In genomic region chr5:113627820-113628437, GRCm38 (mm10) we compare ENCODE assay signal across 10 mouse cellular contexts. TPM values are rescaled to one million over a fixed set of nuclear protein-coding genes. Genes with fewer than 3 reads are reported as not detected.
A peak's percentile ranks its signal among the peaks of the same experiment; 100 is the strongest.
DNase-seq lines count a peak whose midpoint lies in the region; ATAC-seq and TF ChIP-seq lines count a peak whose summit lies in the region.
"Had no signal": no experiment of that assay in that cellular context is flagged by ENCODE, and none has a peak within 500 bp of the region (broad histone marks: within the 10 kb centered on the region; RNA-seq: fewer than 3 reads in every experiment).

No protein-coding gene starts in this region.

- DNase-seq in intestine, embryonic 14.5 days (ENCODE audit: low spot score): no peak
- DNase-seq in gastrocnemius, postnatal 4 days (ENCODE audit: low spot score in 2 of 2): peak; percentile 65 to 74
- DNase-seq in limb, embryonic 10.5 days (ENCODE audit: low spot score): no peak
- no peak for DNase-seq in retina, postnatal 1 day

- peaks cover 19% of the 10 kb centered on the region; the same call in 1 of the 2 replicates for H3K4me1 ChIP-seq in intestine, embryonic 14.5 days (replicated peaks; ENCODE audit: control insufficient read depth, insufficient read depth, low read length)
- no peaks in the 10 kb centered on the region for H3K4me1 ChIP-seq in intestine, postnatal 0 days (replicated peaks; ENCODE audit: control insufficient read depth, insufficient read depth, low read length)
- peaks cover 88% of the 10 kb centered on the region for H3K4me1 ChIP-seq in E14TG2a.4 (replicated peaks; ENCODE audit: low read depth, low read length)
- H3K4me1 ChIP-seq in limb, embryonic 10.5 days: peaks cover 82% of the 10 kb centered on the region
- H3K4me1 ChIP-seq in midbrain, embryonic 13.5 days (replicated peaks): peaks cover 9% of the 10 kb centered on the region; the same call in 1 of the 2 replicates

- 0 out of 2 replicates have a peak, but pooled peaks have one; percentile 28 for ATAC-seq in intestine, embryonic 14.5 days (replicated peaks; ENCODE audit: low FRiP score, low TSS enrichment, low read depth)
- no peak for ATAC-seq in intestine, postnatal 0 days
- no peak for ATAC-seq in midbrain, embryonic 13.5 days
- ATAC-seq in erythroblast, adult 5-6 weeks (replicated peaks; ENCODE audit: low FRiP score, poor library complexity, severe bottlenecking): no peak
- ATAC-seq: midbrain, embryonic 16.5 days had no signal

- H3K27me3 ChIP-seq in intestine, embryonic 14.5 days (replicated peaks; ENCODE audit: control insufficient read depth, insufficient read depth, low read length): no peaks in the 10 kb centered on the region
- no peaks in the 10 kb centered on the region for H3K27me3 ChIP-seq in intestine, postnatal 0 days (replicated peaks; ENCODE audit: control insufficient read depth, insufficient read depth, low read length)
- peaks cover 28% of the 10 kb centered on the region for H3K27me3 ChIP-seq in E14TG2a.4 (ENCODE audit: insufficient read depth, low read length)
- 0 out of 2 replicates have a peak, but pooled peaks cover 7% of the 10 kb centered on the region for H3K27me3 ChIP-seq in limb, embryonic 10.5 days (ENCODE audit: low read depth, poor library complexity, severe bottlenecking)
- H3K27me3 ChIP-seq in midbrain, embryonic 13.5 days: no peaks in the 10 kb centered on the region
- H3K27me3 ChIP-seq: hindbrain, embryonic 15.5 days had no signal

- H3K9me3 ChIP-seq in intestine, embryonic 14.5 days (ENCODE audit: control insufficient read depth, low read length): no peaks in the 10 kb centered on the region
- no peaks in the 10 kb centered on the region for H3K9me3 ChIP-seq in intestine, postnatal 0 days (ENCODE audit: control insufficient read depth)
- peaks cover 12% of the 10 kb centered on the region for H3K9me3 ChIP-seq in E14TG2a.4 (ENCODE audit: low read length)
- H3K9me3 ChIP-seq in limb, embryonic 10.5 days (replicated peaks): no peaks in the 10 kb centered on the region
- H3K9me3 ChIP-seq in midbrain, embryonic 13.5 days: no peaks in the 10 kb centered on the region
- H3K9me3 ChIP-seq: hindbrain, embryonic 15.5 days had no signal

- no peak overlapping the region for H3K27ac ChIP-seq in intestine, embryonic 14.5 days (ENCODE audit: low read depth)
- no peak overlapping the region for H3K27ac ChIP-seq in intestine, postnatal 0 days (ENCODE audit: low read depth, low read length)
- H3K27ac ChIP-seq in limb, embryonic 10.5 days: peak overlapping the region; percentile 75
- no peak overlapping the region for H3K27ac ChIP-seq in midbrain, embryonic 13.5 days
- H3K27ac ChIP-seq: hindbrain, embryonic 15.5 days had no signal

- no peak overlapping the region for H3K4me3 ChIP-seq in intestine, embryonic 14.5 days (ENCODE audit: low read depth, low read length)
- no peak overlapping the region for H3K4me3 ChIP-seq in intestine, postnatal 0 days (ENCODE audit: low read depth, low read length)
- 0 out of 2 replicates have a peak overlapping the region, but pooled peaks have one; percentile 4 for H3K4me3 ChIP-seq in E14TG2a.4 (replicated peaks; ENCODE audit: low read length)
- no peak overlapping the region for H3K4me3 ChIP-seq in limb, embryonic 10.5 days
- H3K4me3 ChIP-seq in midbrain, embryonic 13.5 days (replicated peaks): no peak overlapping the region
- H3K4me3 ChIP-seq: hindbrain, embryonic 15.5 days had no signal

- 35% methylated on average over 11 of the region's 11 CpGs for WGBS in intestine, embryonic 14.5 days
- WGBS in intestine, postnatal 0 days: 35% methylated on average over 11 of the region's 11 CpGs
- WGBS in limb, embryonic 10.5 days: 48% methylated on average over 11 of the region's 11 CpGs
- WGBS in midbrain, embryonic 13.5 days: 68% methylated on average over 11 of the region's 11 CpGs

- TF ChIP-seq CTCF in intestine, postnatal 0 days (IDR thresholded peaks at IDR 0.05; ENCODE audit: low read depth): no peak
- TF ChIP-seq CTCF in E14TG2a.4 (conservative IDR thresholded peaks at IDR 0.05; ENCODE audit: low read length): no peak

- no peaks in the 10 kb centered on the region for H3K36me3 ChIP-seq in intestine, embryonic 14.5 days (ENCODE audit: control insufficient read depth, insufficient read depth, low read length)
- no peaks in the 10 kb centered on the region for H3K36me3 ChIP-seq in intestine, postnatal 0 days (ENCODE audit: control insufficient read depth, insufficient read depth)
- peaks cover 4% of the 10 kb centered on the region; the same call in 1 of the 2 replicates for H3K36me3 ChIP-seq in E14TG2a.4 (ENCODE audit: insufficient read depth, low read length)
- H3K36me3 ChIP-seq in limb, embryonic 10.5 days: 0 out of 2 replicates have a peak, but pooled peaks cover 3% of the 10 kb centered on the region
- no peaks in the 10 kb centered on the region for H3K36me3 ChIP-seq in midbrain, embryonic 13.5 days
- H3K36me3 ChIP-seq: hindbrain, embryonic 15.5 days had no signal

- H3K9ac ChIP-seq in intestine, embryonic 14.5 days (ENCODE audit: low read length): no peak overlapping the region
- H3K9ac ChIP-seq in intestine, postnatal 0 days (ENCODE audit: low read depth, low read length): no peak overlapping the region
- H3K9ac ChIP-seq in midbrain, embryonic 13.5 days (replicated peaks): no peak overlapping the region
- H3K9ac ChIP-seq: hindbrain, embryonic 15.5 days had no signal

- H3K4me2 ChIP-seq in intestine, embryonic 14.5 days (ENCODE audit: low read length): no peak overlapping the region
- H3K4me2 ChIP-seq in intestine, postnatal 0 days (replicated peaks; ENCODE audit: low read depth): no peak overlapping the region
- no peak overlapping the region for H3K4me2 ChIP-seq in midbrain, embryonic 13.5 days (replicated peaks)
- H3K4me2 ChIP-seq: hindbrain, embryonic 15.5 days had no signal

RNA-seq across cellular contexts. Expression of gene Cmklr1, which starts 22.3 kb away (rescaled TPM):
- polyA plus RNA-seq in intestine, embryonic 14.5 days (2014; fragmentation: Nextera tagmentation; extraction: Ambion mirVana): 1.6 and 2.4 TPM in 2 replicates
- polyA plus RNA-seq in intestine, postnatal 0 days (2015; fragmentation: Nextera tagmentation; extraction: Ambion mirVana): 2.1 and 2.9 TPM in 2 replicates
- total RNA-seq in gastrocnemius, postnatal 4 days (2021): 10 to 100 TPM; 16.1 to 16.7 TPM
- 2.3 and 3.4 TPM in 2 replicates for polyA plus RNA-seq in limb, embryonic 10.5 days (2016; fragmentation: Nextera tagmentation; extraction: Ambion mirVana)
- polyA plus RNA-seq in midbrain, embryonic 13.5 days (2015; fragmentation: Nextera tagmentation; extraction: Ambion mirVana): 1.4 and 2.5 TPM in 2 replicates
- total RNA-seq in erythroblast, adult 5-6 weeks (2015; ENCODE audit: low replicate concordance): 1.5 TPM in 2 replicates
- 0.51 and 0.70 TPM in 2 replicates for total RNA-seq in erythroblast, adult 5-6 weeks (2017; ENCODE audit: low replicate concordance)

Comparison
In these comparisons a context has a peak if more than half of its experiments do, and no peak if none do; other contexts are left out.
1. DNase-seq: peak in gastrocnemius, postnatal 4 days (2 of 2); none in intestine, embryonic 14.5 days (single experiment), limb, embryonic 10.5 days (single experiment) and retina, postnatal 1 day (single experiment).